Mouse (Mus musculus): ENCODE data around the gene Ift52.
"Not testable (repeated sequence)": the region's sequence is repeated elsewhere in the genome, so short reads cannot be mapped to it uniquely, and the experiment has no call there.

DNA sequence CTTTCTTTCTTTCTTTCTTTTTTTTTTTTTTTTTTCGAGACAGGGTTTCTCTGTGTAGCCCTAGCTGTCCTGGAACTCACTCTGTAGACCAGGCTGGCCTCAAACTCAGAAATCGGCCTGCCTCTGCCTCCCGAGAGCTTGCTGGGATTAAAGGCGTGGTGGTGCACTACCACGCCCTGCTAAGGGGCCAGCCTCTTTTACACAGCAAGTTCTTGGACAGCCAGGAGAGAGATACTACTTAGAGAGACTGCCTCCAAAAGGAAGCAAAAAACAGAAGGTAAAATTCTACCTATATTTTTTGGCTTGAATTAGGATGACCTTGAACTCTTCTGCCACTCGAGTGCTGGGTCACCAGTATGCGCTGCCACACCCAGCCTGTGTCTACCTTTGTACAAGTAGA lies 41.8 kb downstream of the Ift52 start:
- TF ChIP-seq HCFC1 (IDR thresholded peaks at IDR 0.05; ENCODE audit: borderline replicate concordance, insufficient read depth, low read length); ZC3H11A (IDR thresholded peaks at IDR 0.05; ENCODE audit: borderline replicate concordance, low read depth, low read length); CHD2 (IDR thresholded peaks at IDR 0.05; ENCODE audit: low read depth, low read length); ZNF384 (IDR thresholded peaks at IDR 0.05; ENCODE audit: low read depth, low read length); MAFK (IDR thresholded peaks at IDR 0.05; ENCODE audit: insufficient read depth, low read depth, low read length): not testable (repeated sequence)
